Mouse (Mus musculus) C2C12 (cell line): ENCODE measurements around the gene Nrd1.

ENCODE experiments used
- CEBPB ChIP-seq: IDR thresholded peaks from one replicate; pipeline ENCODE4 v1.6.1; 2011; ENCODE audit warnings: low read depth, mild to moderate bottlenecking, control low read depth, moderate library complexity
- CTCF ChIP-seq: IDR thresholded peaks from one replicate; pipeline ENCODE4 v1.5.1; 2011; ENCODE audit not compliant: control insufficient read depth, insufficient read depth, insufficient read length
- FOSL1 ChIP-seq: IDR thresholded peaks from one replicate; pipeline ENCODE4 v1.8.0; 2011; ENCODE audit warnings: mild to moderate bottlenecking, low read length; ENCODE audit not compliant: poor library complexity, insufficient read depth, severe bottlenecking
- MAX ChIP-seq: IDR thresholded peaks from one replicate; pipeline ENCODE4 v1.6.1; 2011; ENCODE audit warnings: mild to moderate bottlenecking, control low read depth
- MYOD1 ChIP-seq: IDR thresholded peaks from one replicate; pipeline ENCODE4 v1.6.1; 2011; ENCODE audit warnings: low read depth; ENCODE audit not compliant: control insufficient read depth, insufficient read length
- MYOG ChIP-seq: IDR thresholded peaks from one replicate; pipeline ENCODE4 v1.6.1; 2011; ENCODE audit not compliant: control insufficient read depth, insufficient read length; ENCODE audit errors: extremely low read depth
- USF1 ChIP-seq: IDR thresholded peaks from one replicate; pipeline ENCODE4 v1.6.1; 2011; ENCODE audit warnings: low read depth, mild to moderate bottlenecking, control low read depth, moderate library complexity

- TF ChIP-seq CTCF (no peak), USF1 (no peak), MYOD1 (no peak), MYOG (no peak), MAX (no peak), CEBPB (no peak), FOSL1 (no peak)
These were observed 11.0 kb upstream of the Nrd1 start for GRCm38 (mm10) chr4:108989430-108989829.
